8 mouse cellular contexts compared by ENCODE assay signal in the genomic region with DNA sequence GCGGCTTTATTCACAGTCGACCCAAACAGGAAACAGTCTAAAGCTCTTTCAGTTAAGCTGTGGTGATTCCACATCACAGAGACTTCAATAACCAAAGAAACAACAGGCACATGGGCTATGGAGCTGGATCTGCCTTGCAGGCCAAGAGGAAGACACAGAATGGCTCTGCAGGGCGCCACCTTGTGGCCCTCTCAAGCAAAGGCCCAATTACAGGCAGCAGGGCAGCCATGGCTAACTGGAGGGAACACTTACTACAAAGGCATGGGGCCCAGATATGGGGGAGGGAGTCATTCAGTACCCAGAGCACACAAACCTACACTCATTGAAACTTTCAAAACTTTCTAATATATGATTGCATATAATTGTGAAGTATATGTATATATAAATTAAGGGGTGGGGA. TPM values are rescaled to one million over a fixed set of nuclear protein-coding genes. Genes with fewer than 3 reads are reported as not detected.
A peak's percentile ranks its signal among the peaks of the same experiment; 100 is the strongest.
DNase-seq lines count a peak whose midpoint lies in the region; ATAC-seq and TF ChIP-seq lines count a peak whose summit lies in the region.

No protein-coding gene starts in this region.

- no peaks in the 10 kb centered on the region for H3K4me1 ChIP-seq in heart, adult 2 months (ENCODE audit: control insufficient read depth, insufficient read depth, low read length)
- no peaks in the 10 kb centered on the region for H3K4me1 ChIP-seq in midbrain, embryonic 15.5 days

- no peak for TF ChIP-seq EP300 in heart, adult 2 months (IDR thresholded peaks at IDR 0.05; ENCODE audit: insufficient read depth, low read depth, low read length)

- H3K36me3 ChIP-seq in heart, adult 2 months (ENCODE audit: control insufficient read depth, insufficient read depth, low read length) = no peaks in the 10 kb centered on the region
- H3K36me3 ChIP-seq in midbrain, embryonic 15.5 days (replicated peaks) = no peaks in the 10 kb centered on the region

- intact Hi-C loops in heart, adult 2 months (cut with DNase I) = loop anchor here (2.0 to 5.0 kb wide), 2 partner anchors 198 to 246 kb away; a partner anchor contains a TSS
- intact Hi-C loops in left cerebral cortex, postnatal 10 days (cut with DNase I) = loop anchor here (10.0 kb wide), 2 partner anchors 210 to 370 kb away; no protein-coding TSS in a partner anchor

- H3K9ac ChIP-seq in heart, adult 2 months (ENCODE audit: low read depth, low read length) = no peak overlapping the region
- H3K9ac ChIP-seq in midbrain, embryonic 15.5 days = no peak overlapping the region

- peak; percentile 65 for DNase-seq in heart, adult 2 months
- DNase-seq in heart, adult 11 months = no peak
- peak; percentile 89 for DNase-seq in cerebellum, adult 9-11 months
- peak; percentile 72 for DNase-seq in hindlimb bud, embryonic 11.5 days (ENCODE audit: extremely low spot score, low read depth, low spot score)
- peak; percentile 72 to 82 for DNase-seq in left cerebral cortex, postnatal 10 days (ENCODE audit: extremely low spot score in 1 of 2, low spot score in 2 of 2)
- peak; percentile 33 to 67 for DNase-seq in spleen, adult 18-20 months

- TF ChIP-seq CTCF in heart, adult 2 months (IDR thresholded peaks at IDR 0.05) = peak; percentile 97; the same call in 1 of the 2 replicates

- 16% methylated on average over 3 of the region's 3 CpGs for WGBS in heart, adult 2 months
- 8% methylated on average over 3 of the region's 3 CpGs for WGBS in midbrain, embryonic 15.5 days

- H3K4me2 ChIP-seq in midbrain, embryonic 15.5 days = no peak overlapping the region

- H3K9me3 ChIP-seq in midbrain, embryonic 15.5 days = no peaks in the 10 kb centered on the region

- H3K27me3 ChIP-seq in heart, adult 2 months (ENCODE audit: control insufficient read depth, insufficient read depth, low read length) = no peaks in the 10 kb centered on the region
- no peaks in the 10 kb centered on the region for H3K27me3 ChIP-seq in midbrain, embryonic 15.5 days (replicated peaks)

- no peaks in the 10 kb centered on the region for H3K79me2 ChIP-seq in heart, adult 2 months (replicated peaks; ENCODE audit: control insufficient read depth, insufficient read depth, low read length)

- TF ChIP-seq POLR2A in heart, adult 2 months (IDR thresholded peaks at IDR 0.05; ENCODE audit: insufficient read depth, low read depth, low read length) = no peak

- no peak overlapping the region for H3K27ac ChIP-seq in heart, adult 2 months
- H3K27ac ChIP-seq in midbrain, embryonic 15.5 days = no peak overlapping the region

- peak; percentile 97 for ATAC-seq in frontal cortex, adult (ENCODE audit: low TSS enrichment)
- ATAC-seq in midbrain, embryonic 15.5 days (replicated peaks) = peak; percentile 75

- no peak overlapping the region for H3K4me3 ChIP-seq in heart, adult 2 months
- no peak overlapping the region for H3K4me3 ChIP-seq in midbrain, embryonic 15.5 days

RNA-seq across cellular contexts. Expression of a gene that starts 7.6 kb away (rescaled TPM):
- under 1 TPM in 1 of 2 experiments, not detected in 1; 0.09 TPM for total RNA-seq in heart, adult 2 months (2021)
- 0.21 TPM in 1 of 2 replicates, not detected in the other for polyA plus RNA-seq in heart, adult 2 months (2012; rRNA removed)
- under 1 TPM in 1 of 2 experiments, not detected in 1; 0.17 TPM for total RNA-seq in left cerebral cortex, postnatal 10 days (2021)
- 0.69 and 0.88 TPM in 2 replicates for polyA plus RNA-seq in midbrain, embryonic 15.5 days (2015; fragmentation: Nextera tagmentation; extraction: Ambion mirVana)

RNA-seq across cellular contexts. Expression of a gene that starts 11.7 kb away (rescaled TPM):
- total RNA-seq in heart, adult 2 months (2021) = 10 to 100 TPM; 15.1 to 15.5 TPM
- polyA plus RNA-seq in heart, adult 2 months (2012; rRNA removed) = 27.9 and 29.2 TPM in 2 replicates
- 1 to 10 TPM; 7.1 to 7.2 TPM for total RNA-seq in left cerebral cortex, postnatal 10 days (2021)
- polyA plus RNA-seq in midbrain, embryonic 15.5 days (2015; fragmentation: Nextera tagmentation; extraction: Ambion mirVana) = 15.4 and 15.7 TPM in 2 replicates

RNA-seq across cellular contexts. Expression of a gene that starts 15.5 kb away (rescaled TPM):
- 10 to 100 TPM; 66.1 to 78.3 TPM for total RNA-seq in heart, adult 2 months (2021)
- polyA plus RNA-seq in heart, adult 2 months (2012; rRNA removed) = 89.8 and 107 TPM in 2 replicates
- total RNA-seq in left cerebral cortex, postnatal 10 days (2021) = 10 to 100 TPM; 41.5 to 41.7 TPM
- polyA plus RNA-seq in midbrain, embryonic 15.5 days (2015; fragmentation: Nextera tagmentation; extraction: Ambion mirVana) = 32.9 and 37.1 TPM in 2 replicates

RNA-seq across cellular contexts. Expression of a gene that starts 39.1 kb away (rescaled TPM):
- total RNA-seq in heart, adult 2 months (2021) = 1 to 10 TPM; 5.0 to 5.6 TPM
- 7.7 and 9.1 TPM in 2 replicates for polyA plus RNA-seq in heart, adult 2 months (2012; rRNA removed)
- 10 to 100 TPM; 50.3 to 51.0 TPM for total RNA-seq in left cerebral cortex, postnatal 10 days (2021)
- 66.7 and 67.7 TPM in 2 replicates for polyA plus RNA-seq in midbrain, embryonic 15.5 days (2015; fragmentation: Nextera tagmentation; extraction: Ambion mirVana)

RNA-seq across cellular contexts. Expression of a gene that starts 55.6 kb away (rescaled TPM):
- total RNA-seq in heart, adult 2 months (2021) = 1 to 10 TPM in 1 of 2 experiments, under 1 TPM in 1; 0.50 to 1.0 TPM
- 1.1 and 1.2 TPM in 2 replicates for polyA plus RNA-seq in heart, adult 2 months (2012; rRNA removed)
- under 1 TPM; 0.11 to 0.22 TPM for total RNA-seq in left cerebral cortex, postnatal 10 days (2021)
- 0.30 and 0.50 TPM in 2 replicates for polyA plus RNA-seq in midbrain, embryonic 15.5 days (2015; fragmentation: Nextera tagmentation; extraction: Ambion mirVana)
